Mouse (Mus musculus) adrenal gland, adult (tissue): ENCODE data around the gene Itga1.
A peak's percentile ranks its signal among the peaks of the same experiment; 100 is the strongest.

Source experiments
- DNase-seq, 2 experiments: peaks; one replicate each; pipeline ENCODE4 v3.0.0; 2022 to 2023; ENCODE audit warnings: low spot score in 1 of 2; ENCODE audit not compliant: inconsistent age in 2 of 2

The Itga1 gene

DNA sequence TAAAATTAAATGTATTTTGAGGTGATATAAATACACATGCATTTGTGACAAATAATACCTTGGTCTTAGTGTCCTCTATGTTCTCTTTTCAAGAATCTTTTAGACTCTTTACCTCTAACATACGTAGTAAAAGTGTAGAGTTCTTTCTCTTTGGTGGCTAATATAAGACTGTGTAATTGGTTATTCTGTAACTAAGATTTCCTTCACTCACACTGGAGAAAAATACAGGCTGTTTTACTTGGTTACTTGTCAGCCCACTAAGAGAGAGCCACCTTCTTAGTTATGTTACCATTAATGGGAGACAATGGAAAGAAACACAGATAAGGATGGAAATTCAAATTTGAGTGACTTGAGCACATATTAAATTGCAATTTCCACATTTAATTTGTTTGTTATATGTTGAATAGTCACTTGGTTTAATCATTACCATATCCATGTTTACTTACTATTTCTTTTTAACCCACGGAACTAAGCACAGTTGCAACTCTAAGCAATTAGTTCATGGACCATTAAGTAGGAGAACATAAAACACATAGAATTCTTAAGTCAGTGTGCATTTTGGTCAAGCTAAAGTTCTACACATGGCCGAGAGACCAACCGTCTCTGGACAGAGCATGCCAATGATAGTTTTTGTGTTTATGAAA is 34.3 kb downstream of the Itga1 start:
- no peak for DNase-seq

DNA sequence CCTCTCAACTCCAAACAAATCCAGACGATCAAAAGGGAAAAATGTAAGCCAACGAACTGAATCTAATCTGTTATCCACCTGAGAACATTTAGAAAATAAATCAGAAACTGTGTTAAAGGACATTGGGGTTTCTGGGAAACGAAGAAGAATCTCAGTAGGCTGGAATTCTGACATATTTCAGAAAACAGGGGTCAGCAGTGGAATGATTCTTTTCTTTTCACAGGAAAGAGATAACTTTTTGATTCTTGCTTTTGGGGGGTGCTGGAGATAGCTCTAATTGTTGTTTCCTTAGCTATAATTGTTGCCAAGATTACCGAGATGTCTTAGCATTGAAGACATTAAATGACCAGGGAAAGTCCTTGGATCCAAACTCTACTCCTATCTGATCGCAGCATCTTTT is 44.2 kb downstream of the Itga1 start:
- DNase-seq = no peak

DNA sequence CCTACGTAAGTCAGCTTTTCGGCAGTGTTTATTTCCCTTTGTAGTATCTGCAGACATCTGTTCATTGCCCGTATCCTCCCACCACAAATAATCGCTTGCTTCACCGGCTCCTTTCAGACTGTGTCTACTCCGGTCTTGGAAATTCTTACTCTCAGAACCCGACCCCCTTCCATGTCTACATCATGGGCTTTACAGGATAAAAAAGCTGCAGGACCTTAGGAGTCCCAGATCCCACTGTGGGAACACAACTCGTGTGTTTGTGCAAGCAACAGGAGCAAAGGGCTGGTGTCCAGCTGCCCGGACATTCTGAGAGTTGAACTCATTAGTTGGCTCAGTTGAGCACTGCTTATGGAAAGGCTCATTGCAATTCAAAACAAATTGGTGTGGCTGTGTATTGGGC is 47.0 kb downstream of the Itga1 start:
- peak in 1 of 2 experiments; percentile 46 for DNase-seq

DNA sequence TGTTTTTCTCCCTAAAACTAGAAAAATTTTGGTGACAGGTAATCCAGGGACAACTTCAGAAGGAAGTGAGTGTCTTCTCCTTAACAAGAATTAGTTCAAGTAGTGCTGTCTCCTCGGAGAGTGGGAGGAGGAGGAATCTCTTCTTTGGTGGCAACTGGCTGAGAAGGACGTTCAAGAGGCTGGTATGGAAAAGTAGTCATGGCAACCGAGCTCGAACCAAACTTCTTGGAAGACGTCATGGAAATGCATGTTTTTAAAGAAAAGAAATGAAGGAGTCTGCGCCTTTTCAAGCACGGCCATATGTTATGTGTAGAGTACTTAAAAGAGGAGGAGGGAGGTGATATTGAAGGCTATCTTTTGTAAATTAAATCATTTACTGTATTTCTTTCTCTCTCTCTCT is 49.2 kb downstream of the Itga1 start:
- DNase-seq = no peak

DNA sequence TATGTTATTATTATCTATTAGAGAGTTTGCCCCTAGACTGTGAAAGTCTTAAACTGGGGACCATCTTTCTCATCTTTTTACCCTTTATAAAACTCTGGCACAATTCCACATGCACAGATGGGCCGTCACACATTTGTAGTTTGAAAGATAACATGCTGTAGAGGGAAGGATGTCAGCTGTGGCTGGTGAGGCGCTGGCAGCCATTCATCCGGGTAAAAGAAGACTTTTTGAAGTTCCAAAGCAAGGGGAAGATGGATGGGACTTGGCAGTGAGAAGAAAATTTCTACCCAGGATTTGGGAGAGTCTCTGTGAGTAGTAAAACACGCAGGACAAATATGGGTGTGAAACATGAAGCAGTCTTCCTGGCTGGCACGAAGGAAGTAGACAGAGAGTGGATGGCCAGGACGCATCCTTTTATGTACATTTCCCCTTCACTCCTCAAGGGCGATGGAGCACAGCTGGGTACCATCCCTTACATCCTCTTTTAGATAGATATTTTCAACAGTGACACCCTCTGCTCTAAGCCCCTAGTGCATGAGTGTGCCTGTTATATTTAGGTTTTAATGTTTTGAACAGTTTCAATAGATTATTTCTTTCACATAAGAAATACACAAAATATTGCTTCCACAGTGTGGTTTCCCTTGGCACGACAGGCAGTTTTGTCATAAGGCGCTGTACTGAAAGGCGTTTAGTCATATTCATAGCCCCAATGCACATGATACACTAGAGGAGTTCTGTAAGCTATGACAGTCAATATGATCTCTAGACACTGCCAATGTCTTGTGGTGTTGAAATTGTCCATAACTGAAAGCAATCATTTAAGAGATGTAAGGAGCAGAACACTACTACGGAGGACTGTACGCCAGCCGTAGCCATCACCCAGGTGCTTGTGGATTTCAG is 50.9 kb downstream of the Itga1 start:
- no peak for DNase-seq

DNA sequence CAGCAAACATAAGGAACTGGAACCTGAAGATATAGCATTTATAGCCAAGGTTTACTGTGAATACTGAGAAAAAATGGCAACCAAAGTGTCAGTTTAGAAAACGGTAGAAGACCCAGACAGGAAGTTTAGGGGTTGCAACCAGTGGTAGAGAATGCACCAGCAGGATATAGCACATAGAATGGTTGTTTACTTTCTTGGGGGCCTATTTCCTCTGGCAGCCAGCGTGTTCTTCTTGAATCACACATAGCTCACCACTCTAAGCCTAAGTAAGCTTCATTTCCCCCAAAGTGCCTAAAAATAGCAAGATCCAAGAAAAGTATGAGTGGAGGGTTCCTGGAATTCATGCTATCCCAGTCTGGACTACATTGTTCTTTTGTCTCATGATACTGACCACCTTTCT is 59.1 kb downstream of the Itga1 start:
- DNase-seq = no peak

DNA sequence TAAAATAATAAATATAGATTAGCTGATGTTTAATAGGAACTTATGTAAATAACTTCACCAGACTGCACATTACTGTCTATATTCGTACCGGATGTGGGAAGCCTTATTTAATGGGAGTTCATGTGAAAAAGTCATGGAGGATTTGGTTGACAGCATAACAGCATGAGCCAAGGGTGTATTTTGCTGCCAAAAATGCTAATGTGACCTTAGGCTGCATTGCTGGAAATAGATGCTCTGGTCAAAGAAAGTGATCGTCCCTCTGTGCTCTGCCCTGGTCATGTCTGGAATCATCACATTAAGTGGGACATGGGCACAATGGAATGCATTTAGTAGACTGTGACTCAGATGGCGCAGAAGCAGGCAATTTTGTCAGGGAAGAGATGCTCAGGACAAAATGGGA is 64.5 kb downstream of the Itga1 start:
- DNase-seq = no peak

DNA sequence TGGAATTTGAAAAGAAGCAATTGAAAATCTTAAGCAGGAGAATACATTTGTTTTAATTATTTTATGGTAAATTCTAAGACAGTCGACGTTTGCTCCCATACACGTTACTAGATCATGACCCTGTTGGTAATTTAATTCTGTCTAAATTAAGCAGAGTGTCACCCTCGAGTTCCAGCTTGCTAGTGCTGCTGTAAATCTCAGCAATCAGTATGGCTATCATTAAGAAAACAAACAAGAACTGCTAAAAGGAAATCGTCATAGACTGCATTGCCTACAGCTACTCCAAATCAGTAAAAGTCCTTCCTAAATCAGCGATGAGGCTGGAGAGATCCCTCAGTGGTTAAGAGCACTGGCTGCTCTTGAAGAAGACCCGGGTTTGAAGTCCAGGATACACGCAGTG is 66.4 kb downstream of the Itga1 start:
- DNase-seq = no peak

DNA sequence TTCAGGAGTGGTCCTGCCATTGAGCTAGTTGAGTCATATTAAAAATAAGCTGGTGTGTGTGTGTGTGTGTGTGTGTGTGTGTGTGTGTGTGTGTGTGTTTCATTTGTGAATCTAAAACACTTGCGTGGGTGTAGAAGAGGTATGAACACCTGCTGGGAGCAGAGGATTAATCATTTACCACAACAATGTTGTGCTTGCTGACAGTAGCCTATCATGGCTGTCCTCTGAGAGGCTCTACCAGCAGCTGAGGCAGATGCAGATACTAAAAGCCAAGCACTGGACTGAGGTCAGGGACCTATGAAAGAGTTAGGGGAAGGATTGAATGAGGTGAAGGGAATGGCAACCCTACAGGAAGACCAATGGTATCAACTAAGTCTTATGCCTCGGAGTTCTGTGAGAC is 68.6 kb downstream of the Itga1 start:
- DNase-seq = no peak

DNA sequence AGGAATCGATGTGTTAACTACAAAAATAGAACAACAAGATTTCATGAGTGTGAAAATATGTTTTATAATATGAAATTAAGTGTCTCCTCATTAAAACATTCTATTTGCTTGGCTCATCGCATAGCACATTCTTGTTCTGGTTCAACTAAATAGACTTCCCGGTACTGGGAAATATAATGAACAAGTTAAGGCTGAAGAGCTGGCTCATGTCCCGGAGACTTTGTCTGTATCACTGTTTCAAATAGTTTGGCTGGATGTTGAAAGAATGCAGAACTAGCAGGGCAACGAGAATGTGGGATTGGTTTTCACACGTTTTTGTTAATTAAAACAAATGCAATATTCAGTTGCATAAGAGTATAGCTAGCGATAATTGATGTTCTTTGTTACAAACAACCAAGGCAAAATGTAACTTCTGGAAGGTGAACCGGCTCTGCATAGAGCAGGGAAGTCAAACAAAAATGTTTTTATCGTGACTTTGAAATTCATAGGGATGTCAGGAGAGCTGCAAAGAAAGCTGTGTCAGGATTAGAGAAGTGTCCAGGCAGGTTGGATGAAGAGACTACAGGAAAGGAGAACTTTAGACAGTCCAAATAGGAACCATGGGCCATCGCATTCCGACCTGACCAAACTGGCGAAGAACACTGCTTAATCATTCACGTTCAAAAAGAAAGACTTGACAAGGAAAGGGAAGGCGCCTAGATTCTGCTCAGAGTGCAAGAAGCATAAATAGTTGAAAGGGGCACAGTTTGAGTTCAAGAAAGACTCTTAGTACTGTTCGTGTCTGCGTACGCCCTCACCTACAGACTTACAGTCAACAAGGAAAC is 70.4 kb downstream of the Itga1 start:
- no peak for DNase-seq

DNA sequence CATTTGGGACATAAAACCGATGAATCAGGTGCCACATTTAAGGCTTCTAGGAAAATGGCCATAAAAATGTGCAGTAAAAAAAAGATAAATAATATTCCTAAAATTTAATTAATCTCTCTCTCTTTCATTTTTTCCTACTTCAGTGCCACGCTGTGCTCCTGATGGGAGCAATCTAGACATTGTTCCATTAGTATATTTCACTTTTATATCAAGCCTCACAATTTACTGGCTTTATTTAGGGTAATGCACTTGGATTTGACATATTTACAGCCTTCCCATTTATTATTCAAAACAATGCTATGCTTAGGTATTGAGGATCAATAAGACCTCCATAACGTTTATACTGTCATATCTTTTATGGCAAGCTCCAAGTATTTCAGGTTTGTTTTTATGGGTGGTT is 76.4 kb downstream of the Itga1 start:
- no peak for DNase-seq

DNA sequence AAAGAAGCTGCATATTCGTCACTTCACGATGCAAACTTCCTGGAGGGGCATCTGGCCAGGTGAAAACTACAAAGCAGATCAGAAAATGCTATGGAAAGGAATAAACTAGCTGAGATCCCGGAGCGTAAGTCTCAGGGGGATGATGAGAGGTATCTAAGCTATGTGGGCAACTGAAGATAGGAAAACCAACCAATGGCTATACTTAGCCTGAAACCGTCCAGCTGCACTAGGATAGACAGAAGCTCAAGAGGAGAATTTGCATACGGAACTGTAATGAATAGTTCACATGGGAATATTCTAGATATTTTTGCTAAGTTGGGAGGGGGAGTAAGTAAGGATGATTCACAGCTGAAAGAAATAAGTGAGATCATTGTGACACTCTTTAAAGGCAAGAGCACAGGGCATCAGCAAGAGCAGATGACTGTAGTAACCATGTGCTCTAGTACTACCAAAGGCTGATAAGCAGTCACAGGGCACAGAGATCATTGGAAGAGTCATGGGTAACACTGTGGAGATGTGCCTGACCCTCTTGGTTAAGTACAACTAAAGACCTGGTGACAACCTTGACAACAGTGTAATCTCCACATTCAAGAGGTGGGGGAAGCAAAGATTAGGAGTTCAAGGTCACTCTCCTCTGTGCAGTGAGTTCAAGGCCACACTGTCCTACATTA is 79.5 kb downstream of the Itga1 start:
- no peak for DNase-seq

DNA sequence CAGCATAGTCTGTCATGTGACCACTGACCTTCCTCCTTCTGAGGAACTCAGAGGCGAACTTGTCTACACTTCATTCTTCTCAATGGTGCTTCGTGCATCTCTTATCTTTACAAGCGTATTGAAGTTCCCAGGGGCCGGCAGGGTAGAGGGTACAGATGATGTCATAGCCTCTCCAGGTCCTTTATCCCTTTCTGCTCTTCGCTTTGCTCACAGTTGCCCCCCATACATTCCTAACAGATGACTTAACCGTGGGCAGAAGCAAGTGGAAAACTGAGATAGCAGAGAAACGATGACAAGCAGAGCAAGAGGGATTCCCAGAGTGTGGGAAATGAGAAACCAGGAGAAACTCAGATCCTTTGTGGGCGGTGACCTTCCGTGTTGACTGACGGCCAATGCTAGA is 80.4 kb downstream of the Itga1 start:
- DNase-seq = no peak

DNA sequence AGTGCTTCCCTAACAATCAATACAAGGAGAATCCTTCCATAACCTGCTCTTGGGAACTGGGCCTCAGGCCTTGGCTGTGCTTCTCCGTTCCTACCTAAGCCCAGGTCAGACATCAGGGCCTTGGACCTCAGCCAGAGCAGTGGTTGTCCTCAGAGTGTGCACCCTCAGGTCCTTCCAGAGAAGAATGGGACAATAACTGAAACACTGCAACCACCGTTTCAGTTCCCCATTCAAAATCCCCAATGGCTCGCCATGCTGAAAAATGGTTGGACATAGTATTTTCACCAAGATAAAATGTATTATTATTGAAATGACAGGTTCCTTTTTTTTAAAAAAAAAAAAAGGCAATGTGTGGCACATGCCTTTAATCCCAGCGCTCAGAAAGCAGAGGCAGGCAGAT is 81.0 kb downstream of the Itga1 start:
- DNase-seq = no peak

DNA sequence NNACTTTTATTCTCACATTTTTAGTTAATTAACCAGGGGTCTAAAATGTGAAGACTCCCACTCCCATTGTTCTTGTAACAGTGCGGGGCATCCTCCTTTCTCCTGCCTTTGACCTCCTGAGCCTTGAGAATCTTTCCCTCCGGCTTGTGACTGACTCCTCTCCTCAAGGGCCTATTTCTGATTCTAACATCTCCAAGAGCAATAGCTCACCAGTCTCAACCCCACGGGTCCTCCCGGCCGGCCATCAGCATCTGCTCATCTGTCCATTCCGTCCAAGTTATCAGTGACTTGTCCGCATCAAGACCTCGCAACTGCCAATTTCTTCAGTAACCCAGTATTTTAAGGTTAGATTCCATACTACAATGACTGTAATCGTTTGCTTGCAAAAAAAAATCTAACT is 84.2 kb downstream of the Itga1 start:
- DNase-seq = no peak

DNA sequence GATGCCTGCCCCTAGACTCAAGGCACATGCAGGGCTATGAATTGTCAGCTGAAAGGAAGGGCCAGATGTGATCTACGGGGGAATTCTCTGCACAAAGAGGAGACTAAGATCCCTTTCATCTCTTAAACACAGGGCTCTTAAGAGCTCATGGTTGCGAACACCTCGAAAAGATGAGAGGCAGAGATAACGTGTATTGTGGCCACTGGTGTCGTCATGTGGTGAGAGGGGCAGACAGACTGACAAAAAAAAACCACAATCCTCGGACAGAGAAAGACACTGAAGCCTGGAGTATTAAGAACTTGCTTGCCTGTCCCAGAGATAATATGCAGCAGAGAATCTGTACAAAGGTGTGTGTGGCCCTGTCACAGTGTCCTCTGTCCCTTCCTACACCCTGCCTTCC is 90.2 kb downstream of the Itga1 start:
- DNase-seq = no peak

DNA sequence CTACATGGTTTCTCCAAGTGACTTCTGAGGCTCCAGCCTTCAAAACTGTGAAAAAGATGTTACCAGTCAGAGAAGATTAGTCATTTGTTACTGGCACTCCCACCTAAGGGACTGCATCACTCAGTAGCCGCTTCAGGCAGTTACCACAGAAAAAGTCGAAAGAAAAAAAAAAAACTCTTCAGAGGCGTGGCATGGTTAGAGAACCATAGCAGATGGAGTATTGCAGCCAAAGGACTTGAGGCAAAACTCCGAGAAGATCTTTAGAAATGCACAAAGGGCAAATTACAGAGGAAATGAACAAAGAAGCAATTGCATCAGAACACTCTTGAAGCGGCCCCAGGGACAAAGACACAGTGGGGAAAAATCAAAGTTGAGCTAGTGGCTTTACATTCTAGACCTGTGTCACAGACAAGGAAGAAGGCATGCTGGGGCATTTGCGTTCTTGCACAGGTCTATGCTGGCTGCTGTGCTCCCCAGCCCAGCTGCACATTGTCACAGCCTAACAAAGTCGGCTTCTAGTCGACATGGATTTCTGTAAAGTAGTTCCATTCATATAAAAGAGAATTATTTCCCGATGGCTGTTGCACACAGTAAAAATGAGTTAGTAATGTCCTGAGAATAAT is 95.4 kb downstream of the Itga1 start:
- DNase-seq = no peak

DNA sequence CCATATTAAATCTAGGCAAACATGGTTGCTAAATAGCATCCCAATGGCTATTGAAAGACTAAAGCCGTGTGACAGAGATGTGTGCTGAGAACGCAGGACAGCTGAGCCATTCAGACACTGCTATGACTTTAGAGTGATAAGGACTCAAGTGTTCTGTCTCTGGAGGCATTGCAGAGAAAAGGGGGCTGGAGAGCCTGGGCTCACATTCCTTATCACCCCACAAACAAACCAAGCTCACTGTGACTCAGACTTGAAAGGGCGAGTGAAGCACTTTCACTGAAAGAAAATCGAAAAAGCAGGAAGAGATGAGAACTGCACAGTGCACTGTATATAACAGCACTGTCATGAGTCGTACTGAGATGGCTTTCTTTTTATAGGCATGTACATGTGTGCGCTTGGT is 96.4 kb downstream of the Itga1 start:
- no peak for DNase-seq

DNA sequence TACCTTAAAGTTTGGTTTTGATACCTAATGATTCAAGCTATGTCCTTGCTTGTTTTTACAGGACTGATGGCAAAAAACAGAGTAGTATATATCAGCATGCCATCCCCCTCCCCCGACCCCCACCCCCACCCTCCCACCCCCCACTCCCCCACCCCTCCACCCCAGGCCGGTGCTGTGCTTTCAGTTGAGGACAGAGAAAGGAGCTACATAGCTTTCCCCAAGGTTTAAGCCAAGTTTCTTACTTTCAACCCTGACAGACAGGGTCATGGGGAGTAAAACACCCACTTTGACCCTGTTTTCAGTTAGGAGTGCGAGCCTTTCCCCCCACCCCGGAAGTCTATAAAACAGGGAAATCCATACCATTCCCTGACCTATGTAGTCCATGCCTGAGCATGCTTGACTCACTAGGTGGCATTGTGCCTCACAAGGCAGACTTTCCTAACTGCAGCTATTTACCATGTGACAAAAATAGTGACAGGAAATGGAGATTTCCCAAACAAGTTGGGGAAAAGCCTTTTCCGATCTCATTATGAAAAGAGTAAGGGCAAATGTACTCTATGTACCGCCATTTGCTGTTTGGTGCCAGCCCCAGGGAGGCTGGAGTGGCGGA is 98.2 kb downstream of the Itga1 start:
- DNase-seq = no peak

DNA sequence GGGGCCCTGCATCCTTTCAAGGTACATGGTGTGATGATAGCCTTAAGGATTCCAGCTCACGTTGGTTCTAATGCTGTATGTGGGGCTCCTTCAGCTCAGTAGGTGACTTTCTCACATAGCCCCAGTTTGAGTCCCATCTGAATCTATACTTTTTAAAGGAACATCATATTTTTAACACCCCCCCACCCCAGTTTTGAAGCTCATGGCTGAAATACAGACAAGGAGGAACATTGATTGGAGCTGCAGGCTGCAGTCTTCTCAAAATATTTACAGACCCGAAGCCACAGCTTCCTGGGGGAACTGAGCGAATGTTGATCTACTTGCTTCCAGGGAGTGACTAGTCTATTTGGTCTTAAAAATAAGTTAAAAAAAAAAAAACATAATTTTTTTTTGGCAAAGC is 98.9 kb downstream of the Itga1 start:
- DNase-seq = no peak
